Mouse (Mus musculus) gastrocnemius, adult 18-20 months (tissue): ENCODE results near the gene Ube2j1. TPM values are rescaled to one million over a fixed set of nuclear protein-coding genes. Genes with fewer than 3 reads are reported as not detected.

ENCODE experiments used
- DNase-seq: peaks from one replicate; pipeline ENCODE4 v3.0.0; 2021; ENCODE audit warnings: low spot score
- total RNA-seq, 2 experiments: library from RNA; stranded (reverse); gene quantifications; 2 replicates each; pipeline ENCODE4 v1.2.3; 2021

Ube2j1 gene
- total RNA-seq, 2 experiments from 2014 or later: 47.3 to 49.3 TPM

DNA sequence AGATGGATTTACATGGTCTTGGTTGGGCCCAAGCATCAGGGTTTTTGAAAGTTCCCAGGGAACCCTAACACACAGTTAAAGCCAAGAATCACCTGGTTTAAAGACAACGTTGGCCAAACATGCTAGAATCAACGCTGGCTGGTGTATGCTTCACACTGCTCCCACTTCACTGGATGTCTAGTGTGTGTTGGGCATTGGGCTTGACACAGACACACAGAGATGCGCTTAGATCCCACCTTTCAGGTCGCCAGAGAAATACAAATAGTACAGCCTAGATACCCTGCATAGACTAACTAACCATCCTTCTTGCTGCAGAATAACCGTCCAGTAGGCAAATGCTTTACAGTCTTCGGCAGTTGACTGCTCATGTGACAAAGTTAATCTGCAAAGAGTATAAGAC is 39.1 kb downstream of the Ube2j1 start:
- no peak for DNase-seq

DNA sequence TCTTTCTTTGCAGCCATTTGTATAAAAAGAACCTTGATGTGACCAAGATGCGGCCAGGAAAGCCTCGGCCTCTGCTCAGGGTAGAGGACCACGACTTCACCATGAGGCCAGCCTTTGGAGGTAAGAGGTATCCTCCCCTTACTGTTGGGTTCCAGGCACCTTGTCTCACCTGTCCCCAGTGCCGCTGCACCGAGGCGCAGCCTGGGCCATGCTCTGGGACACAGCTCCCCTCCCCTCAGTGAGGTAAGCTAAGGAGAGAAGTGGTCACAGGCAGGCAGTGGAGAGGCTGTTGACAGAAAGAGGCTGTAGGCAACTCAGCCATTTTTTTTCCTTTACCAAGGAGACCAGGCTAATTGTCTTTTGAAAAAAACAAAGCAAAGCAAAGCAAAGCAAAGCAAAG is 40.1 kb downstream of the Ube2j1 start:
- DNase-seq: no peak

DNA sequence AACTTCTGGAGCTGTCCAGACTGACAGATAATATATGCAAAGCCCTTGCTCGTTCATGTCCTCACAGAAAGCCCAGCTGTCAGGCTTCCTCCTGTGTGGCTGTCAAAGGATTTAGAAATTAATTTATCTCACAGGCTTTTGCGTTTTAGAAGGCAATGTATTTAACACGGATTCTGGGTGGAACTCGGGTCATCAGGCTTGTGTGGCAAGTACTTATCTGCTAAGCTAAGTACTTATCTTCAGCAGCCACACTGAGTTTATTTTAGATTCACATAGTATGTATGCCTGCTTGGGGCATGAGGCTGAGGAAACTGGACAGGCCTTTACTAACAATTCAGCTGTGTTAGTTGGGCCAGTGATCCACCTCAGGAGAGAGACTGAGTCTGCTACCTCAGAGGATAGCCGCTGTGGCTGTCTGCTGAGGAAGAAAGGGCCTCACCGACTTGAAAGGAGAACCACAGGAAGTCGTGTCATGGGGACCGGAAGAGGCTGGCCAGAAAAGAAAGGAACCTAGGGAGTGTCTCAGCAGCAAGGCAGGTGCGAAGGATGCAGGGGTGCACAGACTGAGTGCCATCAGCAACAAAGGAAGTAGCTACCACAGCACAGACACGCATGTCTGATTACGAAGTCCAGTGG is 41.4 kb downstream of the Ube2j1 start:
- no peak for DNase-seq

DNA sequence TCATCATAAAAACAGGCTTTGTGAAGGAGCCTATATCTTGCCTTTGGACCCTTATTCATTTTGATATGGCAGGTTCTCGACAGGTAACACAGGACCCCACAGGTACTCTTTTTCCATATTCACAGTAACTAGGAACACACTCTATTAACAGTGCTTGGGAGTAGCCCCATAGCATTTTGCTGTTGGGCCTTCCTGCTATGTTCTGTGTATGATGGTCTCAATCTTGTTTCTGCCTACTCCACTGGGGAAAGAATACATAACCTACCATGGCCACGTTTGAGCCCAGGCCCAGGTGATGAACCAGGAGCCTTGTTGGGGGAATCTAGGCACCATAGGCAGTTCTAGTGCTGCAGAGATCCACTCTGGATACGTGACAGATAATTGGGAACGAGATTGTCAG is 43.2 kb downstream of the Ube2j1 start:
- DNase-seq: no peak

DNA sequence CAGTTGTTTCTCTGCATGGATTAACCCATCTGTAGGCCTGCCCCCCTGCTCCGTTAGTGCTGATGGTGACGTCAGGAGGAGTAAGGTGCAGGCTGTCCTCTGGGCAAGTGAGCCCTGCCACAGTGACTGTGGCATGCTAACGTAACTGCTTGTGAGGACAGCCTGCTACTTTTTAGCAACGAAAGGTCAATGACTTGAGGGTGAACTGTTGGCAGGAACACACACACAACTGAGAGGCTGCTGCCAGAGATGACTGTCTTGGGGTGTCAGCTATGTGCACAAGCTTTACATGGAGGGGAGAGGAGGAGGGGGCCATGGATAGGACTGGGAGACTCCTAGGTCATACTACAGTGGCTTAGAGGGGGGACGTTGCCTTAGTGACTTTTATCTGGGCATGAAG is 43.6 kb downstream of the Ube2j1 start:
- DNase-seq: no peak

DNA sequence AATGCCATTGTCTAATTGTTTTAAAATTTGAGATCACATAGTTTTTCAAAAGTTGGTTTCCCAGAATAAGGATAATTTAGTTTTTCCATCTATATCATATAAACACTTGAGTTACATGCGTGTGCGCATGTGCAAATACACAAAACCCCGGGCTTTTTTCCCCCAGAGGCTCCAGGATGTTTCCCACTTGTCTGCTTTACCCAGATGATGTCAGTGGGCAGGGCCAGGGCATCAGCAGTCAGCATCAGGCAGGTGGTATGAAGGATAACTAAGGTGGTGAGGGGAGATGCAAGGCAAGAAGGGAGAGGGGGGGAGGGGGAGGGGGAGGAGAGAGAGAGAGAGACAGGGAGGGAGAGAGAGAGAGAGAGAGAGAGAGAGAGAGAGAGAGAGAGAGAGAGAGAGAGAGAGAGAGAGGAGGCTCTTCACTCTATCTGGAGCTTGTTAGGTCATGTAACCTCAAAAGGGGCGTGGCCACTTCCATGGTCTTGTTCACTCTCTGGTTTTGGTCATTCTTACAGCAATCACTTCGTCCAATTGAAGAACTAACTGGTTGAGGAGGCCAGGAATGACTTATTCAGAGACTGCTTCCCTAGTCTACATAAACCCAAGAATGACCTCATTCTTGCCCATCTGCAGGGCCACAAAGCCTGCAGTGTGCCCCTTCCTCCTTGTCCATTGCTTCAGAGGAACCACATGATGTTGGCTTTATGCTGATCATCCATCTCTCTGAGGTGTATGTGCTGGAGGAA is 44.7 kb downstream of the Ube2j1 start:
- no peak for DNase-seq

DNA sequence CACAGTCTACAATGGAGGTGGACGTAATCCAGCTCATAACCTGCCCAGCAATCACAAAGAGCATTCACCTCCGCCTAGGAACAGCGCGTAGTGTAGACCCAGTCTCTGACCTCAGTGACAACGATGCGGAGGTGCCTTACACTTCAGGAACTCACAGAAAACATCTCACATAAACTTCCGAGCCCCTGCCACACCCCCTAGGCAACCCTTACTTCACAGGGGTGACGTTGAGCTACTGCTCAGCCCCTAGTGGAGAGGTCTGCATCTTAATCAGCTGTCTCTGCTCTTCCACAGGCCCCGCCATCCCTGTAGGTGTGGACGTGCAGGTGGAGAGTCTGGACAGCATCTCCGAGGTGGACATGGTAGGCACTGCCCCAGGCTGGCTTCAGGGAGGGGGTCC is 45.9 kb downstream of the Ube2j1 start:
- DNase-seq: no peak

DNA sequence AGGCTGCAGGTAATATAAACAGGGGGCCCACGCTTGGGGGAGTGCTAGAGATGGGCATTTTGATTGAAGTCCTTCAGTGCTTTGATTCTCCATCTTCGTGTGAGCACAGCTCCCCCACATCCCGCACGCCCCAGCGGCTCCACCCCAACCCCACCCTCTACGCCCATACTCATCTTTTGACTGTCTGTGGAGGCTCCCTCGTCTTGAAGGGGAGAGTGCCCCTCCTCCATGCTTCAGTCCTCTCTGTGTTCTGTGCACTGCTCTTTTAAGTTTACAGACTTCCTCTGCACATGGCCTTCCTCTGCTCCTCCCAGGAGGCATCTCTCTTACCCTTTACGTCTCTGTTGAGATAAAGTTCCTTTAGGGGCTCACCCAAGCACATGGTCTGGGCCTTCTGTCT is 46.5 kb downstream of the Ube2j1 start:
- DNase-seq: no peak

DNA sequence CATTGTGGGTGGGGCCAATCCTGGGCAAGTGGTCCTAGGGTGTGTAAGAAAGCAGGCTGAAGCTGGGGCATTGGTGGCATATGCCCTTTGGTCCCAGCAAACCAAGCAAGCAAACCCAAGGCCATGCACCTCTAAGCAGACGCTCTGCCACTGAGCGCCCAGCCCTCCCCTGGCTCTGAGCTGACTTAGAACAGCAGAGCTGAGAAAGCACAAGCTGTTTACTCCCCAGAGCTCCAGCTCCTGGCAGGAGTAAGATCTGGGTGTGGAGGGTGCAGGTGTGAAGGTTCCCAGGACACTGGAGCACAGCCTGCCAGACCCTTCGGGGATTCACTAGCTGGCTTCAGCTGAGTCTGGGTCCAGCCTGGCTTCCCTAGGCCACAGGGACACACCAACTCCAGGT is 47.3 kb downstream of the Ube2j1 start:
- DNase-seq: no peak

DNA sequence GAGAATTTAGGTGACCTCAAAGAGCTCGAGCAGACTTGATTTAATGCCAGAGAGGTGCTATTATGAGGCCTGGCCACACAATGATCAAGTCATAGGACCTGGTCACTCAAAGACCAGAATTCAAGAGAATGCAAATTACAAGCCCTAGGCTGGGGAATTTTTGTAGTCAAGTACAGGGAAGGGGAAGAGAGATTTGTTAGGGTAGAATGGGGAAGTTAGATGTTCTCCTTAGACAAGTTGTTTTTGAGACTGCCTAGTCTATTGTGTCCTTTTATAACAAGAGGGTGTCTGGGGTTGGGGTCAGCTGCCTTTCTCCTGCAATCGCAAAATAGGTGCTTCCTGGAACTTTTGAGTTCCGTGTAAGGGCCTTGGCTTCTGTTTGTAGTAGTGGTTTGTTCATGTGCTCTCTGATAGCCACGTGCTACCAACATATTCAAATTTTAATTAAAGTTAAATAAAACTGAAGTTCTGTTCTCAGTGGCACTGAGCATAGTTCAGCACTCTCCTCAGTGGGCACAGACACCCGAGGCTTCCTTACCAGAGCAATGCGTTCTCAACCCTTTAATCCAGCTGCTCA is 68.0 kb downstream of the Ube2j1 start:
- DNase-seq: no peak

Other genes with a start within 250 kb of the Ube2j1 start
- gene Lyrm2, start 231.2 kb upstream of the Ube2j1 start, total RNA-seq: 10 to 100 TPM; 23.0 to 24.9 TPM
- gene Ankrd6, start 80.6 kb upstream of the Ube2j1 start, total RNA-seq: 1 to 10 TPM; 3.0 to 6.9 TPM
- gene Rragd, start 48.4 kb upstream of the Ube2j1 start, total RNA-seq: 100 to 1,000 TPM; 174 to 189 TPM
- 1 to 10 TPM; 1.8 to 1.9 TPM for gene Gabrr2, start 31.6 kb downstream of the Ube2j1 start, total RNA-seq
- under 1 TPM; 0.12 to 0.34 TPM for gene Gabrr1, start 101.1 kb downstream of the Ube2j1 start, total RNA-seq
- gene Pm20d2, start 158.3 kb downstream of the Ube2j1 start, total RNA-seq: 10 to 100 TPM; 32.8 to 47.4 TPM
- not detected for gene Srsf12, start 177.6 kb downstream of the Ube2j1 start, total RNA-seq